Mouse (Mus musculus) heart, adult 18-20 months (tissue): ENCODE data around the gene Smyd5. TPM values are rescaled to one million over a fixed set of nuclear protein-coding genes. Genes with fewer than 3 reads are reported as not detected.

ENCODE experiments used
- total RNA-seq, 2 experiments: library from RNA; stranded (reverse); gene quantifications; 2 replicates each; pipeline ENCODE4 v1.2.3; 2021

Smyd5 gene
- total RNA-seq, 2 experiments from 2014 or later, result 11.5 to 13.1 TPM

Other genes starting within 250 kb of the Smyd5 start
- gene Emx1, start 244.6 kb upstream of the Smyd5 start, total RNA-seq, result not detected
- gene Sfxn5, start 98.6 kb upstream of the Smyd5 start, total RNA-seq, result 1 to 10 TPM; 2.8 to 5.7 TPM
- gene Rab11fip5, start 57.4 kb upstream of the Smyd5 start, total RNA-seq, result 10 to 100 TPM; 56.3 to 75.5 TPM
- not detected for gene Noto, start 8.1 kb upstream of the Smyd5 start, total RNA-seq
- 100 to 1,000 TPM; 153 to 178 TPM for gene Cct7, start 19.5 kb downstream of the Smyd5 start, total RNA-seq
- gene Pradc1, start 20.0 kb downstream of the Smyd5 start, total RNA-seq, result 10 to 100 TPM in 1 of 2 experiments, 1 to 10 TPM in 1; 9.5 to 14.1 TPM
- not detected for gene Fbxo41, start 71.0 kb downstream of the Smyd5 start, total RNA-seq
- gene Egr4, start 81.6 kb downstream of the Smyd5 start, total RNA-seq, result not detected
- gene Alms1, start 155.5 kb downstream of the Smyd5 start, total RNA-seq, result 1 to 10 TPM; 1.8 to 2.2 TPM